Mouse (Mus musculus): ENCODE measurements around the gene Pelp1.
A peak's percentile ranks its signal among the peaks of the same experiment; 100 is the strongest.
"Not testable (repeated sequence)": the region's sequence is repeated elsewhere in the genome, so short reads cannot be mapped to it uniquely, and the experiment has no call there.

Gene Pelp1

GRCm38 (mm10) chr11:70426598-70426997 is 16.8 kb upstream of the Pelp1 start:
- not testable (repeated sequence) for DNase-seq (ENCODE audit: low spot score in 2 of 2)

GRCm38 (mm10) chr11:70419486-70419885 is 9.7 kb upstream of the Pelp1 start:
- DNase-seq (ENCODE audit: low spot score in 2 of 2): peak; percentile 23 to 29

- no peak for DNase-seq (ENCODE audit: low spot score in 2 of 2)
These were observed 8.4 kb upstream of the Pelp1 start for GRCm38 (mm10) chr11:70418199-70418598.

GRCm38 (mm10) chr11:70413961-70414360 is 4.1 kb upstream of the Pelp1 start:
- peak; percentile 83 to 87 for DNase-seq (ENCODE audit: low spot score in 2 of 2)

GRCm38 (mm10) chr11:70412591-70412990 is 2.8 kb upstream of the Pelp1 start:
- DNase-seq (ENCODE audit: low spot score in 2 of 2): no peak

GRCm38 (mm10) chr11:70410297-70410643 is 439 bp upstream of the Pelp1 start:
- DNase-seq (ENCODE audit: low spot score in 2 of 2): no peak

- DNase-seq (ENCODE audit: low spot score in 2 of 2): peak; percentile 13 to 22
These were observed 6.2 kb downstream of the Pelp1 start for GRCm38 (mm10) chr11:70403598-70403997.

- no peak for DNase-seq (ENCODE audit: low spot score in 2 of 2)
These were observed 20.4 kb downstream of the Pelp1 start for GRCm38 (mm10) chr11:70389421-70389820.

GRCm38 (mm10) chr11:70387436-70387835 is 22.4 kb downstream of the Pelp1 start:
- no peak for DNase-seq (ENCODE audit: low spot score in 2 of 2)

- no peak for DNase-seq (ENCODE audit: low spot score in 2 of 2)
These were observed 25.7 kb downstream of the Pelp1 start for GRCm38 (mm10) chr11:70384136-70384535.

- no peak for DNase-seq (ENCODE audit: low spot score in 2 of 2)
These were observed 28.5 kb downstream of the Pelp1 start for GRCm38 (mm10) chr11:70381330-70381729.

- no peak for DNase-seq (ENCODE audit: low spot score in 2 of 2)
These were observed 29.3 kb downstream of the Pelp1 start for GRCm38 (mm10) chr11:70380478-70381005.

GRCm38 (mm10) chr11:70376054-70376453 is 33.8 kb downstream of the Pelp1 start:
- DNase-seq (ENCODE audit: low spot score in 2 of 2): no peak

GRCm38 (mm10) chr11:70374302-70374701 is 35.5 kb downstream of the Pelp1 start:
- no peak for DNase-seq (ENCODE audit: low spot score in 2 of 2)

GRCm38 (mm10) chr11:70372849-70373557 is 36.8 kb downstream of the Pelp1 start:
- DNase-seq (ENCODE audit: low spot score in 2 of 2): no peak

- no peak for DNase-seq (ENCODE audit: low spot score in 2 of 2)
These were observed 37.4 kb downstream of the Pelp1 start for GRCm38 (mm10) chr11:70372396-70372795.

- not testable (repeated sequence) for DNase-seq (ENCODE audit: low spot score in 2 of 2)
These were observed 41.2 kb downstream of the Pelp1 start for GRCm38 (mm10) chr11:70368626-70369025.

GRCm38 (mm10) chr11:70367701-70368100 is 42.1 kb downstream of the Pelp1 start:
- not testable (repeated sequence) for DNase-seq (ENCODE audit: low spot score in 2 of 2)

- peak in 1 of 2 experiments; percentile 3 for DNase-seq (ENCODE audit: low spot score in 2 of 2)
These were observed 58.0 kb downstream of the Pelp1 start, which contains the start of gene Alox15 for GRCm38 (mm10) chr11:70351868-70352267. Gene Alox15, minus strand, starts transcription at chr11:70352031.

GRCm38 (mm10) chr11:70348630-70349029 is 61.2 kb downstream of the Pelp1 start:
- DNase-seq (ENCODE audit: low spot score in 2 of 2): no peak

GRCm38 (mm10) chr11:70347861-70348260 is 62.0 kb downstream of the Pelp1 start:
- no peak for DNase-seq (ENCODE audit: low spot score in 2 of 2)

GRCm38 (mm10) chr11:70345546-70345945 is 64.3 kb downstream of the Pelp1 start:
- no peak for DNase-seq (ENCODE audit: low spot score in 2 of 2)

GRCm38 (mm10) chr11:70345061-70345460 is 64.8 kb downstream of the Pelp1 start:
- no peak for DNase-seq (ENCODE audit: low spot score in 2 of 2)

Data from right cerebral cortex, adult 2 months (tissue).